Mouse (Mus musculus): ENCODE data around the gene Mas1.

DNA sequence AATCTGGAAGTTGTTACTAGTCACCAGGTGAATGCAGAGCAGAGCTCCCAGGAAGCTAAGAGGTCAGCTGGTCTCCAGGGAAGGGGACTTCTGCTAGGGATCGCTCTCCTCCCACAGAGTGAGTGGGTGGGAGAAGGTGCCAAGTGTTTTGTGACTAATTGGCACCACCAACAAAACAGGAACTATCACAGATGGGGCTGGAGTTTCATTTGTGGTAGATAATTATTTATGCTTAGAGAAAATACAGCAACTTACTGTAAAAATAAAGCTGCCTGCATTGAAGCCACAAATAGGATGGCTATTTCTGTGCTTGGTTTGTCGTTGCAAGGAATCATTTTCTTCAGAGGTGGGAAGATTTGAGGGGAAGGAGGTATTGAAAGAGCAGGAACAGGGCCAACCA is 14.1 kb downstream of the Mas1 start:
- TF ChIP-seq CTCF (IDR thresholded peaks at IDR 0.05; ENCODE audit: insufficient read depth, low read depth, low read length) = no peak
- no peak for TF ChIP-seq POLR2A (IDR thresholded peaks at IDR 0.05; ENCODE audit: insufficient read depth, low read depth, low read length)
